Mouse (Mus musculus) ES-E14 (cell line): ENCODE data around the gene Aldh1a1. TPM values are rescaled to one million over a fixed set of nuclear protein-coding genes. Genes with fewer than 3 reads are reported as not detected.

Source experiments
- DNase-seq: peaks from one replicate; pipeline ENCODE4 v3.0.0-alpha.2; 2013; ENCODE audit warnings: low read depth, low spot score
- H3K27ac ChIP-seq: 2 replicates; pipeline ENCODE4 v1.5.1; 2012; ENCODE audit warnings: low read depth, mild to moderate bottlenecking, low read length, moderate library complexity, mixed read lengths; ENCODE audit not compliant: poor library complexity, insufficient read depth, severe bottlenecking
- H3K36me3 ChIP-seq: 2 replicates; pipeline ENCODE4 v1.6.1; 2012; ENCODE audit warnings: mild to moderate bottlenecking, low read length, moderate library complexity, mixed read lengths; ENCODE audit not compliant: control insufficient read depth, poor library complexity, insufficient read depth, severe bottlenecking
- H3K4me1 ChIP-seq, 2 experiments: fragments of 150-350 bp in 1 of 2; sonication (generic) in 1 of 2; 2 replicates each; pipeline ENCODE4 v1.6.1; 2012; ENCODE audit warnings: low read length in 2 of 2, mild to moderate bottlenecking in 1 of 2, mixed read lengths in 1 of 2; ENCODE audit not compliant: control insufficient read depth in 2 of 2, insufficient read depth in 2 of 2, poor library complexity in 1 of 2
- H3K4me3 ChIP-seq, 2 experiments: fragments of 150-350 bp in 1 of 2; sonication (generic) in 1 of 2; 2 replicates each; pipeline ENCODE4 v1.5.1; 2012; ENCODE audit warnings: low read length in 2 of 2, low read depth in 1 of 2, mild to moderate bottlenecking in 1 of 2, mixed read lengths in 1 of 2; ENCODE audit not compliant: insufficient read depth in 1 of 2, poor library complexity in 1 of 2, severe bottlenecking in 1 of 2
- H3K9ac ChIP-seq: 2 replicates; pipeline ENCODE4 v1.6.1; 2012; ENCODE audit warnings: low read depth, mild to moderate bottlenecking, low read length, mixed read lengths; ENCODE audit not compliant: poor library complexity, insufficient read depth, severe bottlenecking
- H3K9me3 ChIP-seq: fragments of 150-350 bp; sonication (generic); 2 replicates; pipeline ENCODE4 v1.6.1; 2012; ENCODE audit warnings: low read depth, mild to moderate bottlenecking, low read length; ENCODE audit not compliant: control insufficient read depth, insufficient read depth
- CHD2 ChIP-seq: IDR thresholded peaks from 2 replicates; pipeline ENCODE4 v1.6.1; 2014; ENCODE audit warnings: mild to moderate bottlenecking, low read depth, low read length, inconsistent platforms
- HCFC1 ChIP-seq: IDR thresholded peaks from 2 replicates; pipeline ENCODE4 v1.6.1; 2012; ENCODE audit warnings: low read length, inconsistent platforms, borderline replicate concordance; ENCODE audit not compliant: insufficient read depth
- MAFK ChIP-seq: IDR thresholded peaks from 2 replicates; pipeline ENCODE4 v1.6.1; 2014; ENCODE audit warnings: mild to moderate bottlenecking, low read depth, low read length, inconsistent platforms; ENCODE audit not compliant: insufficient read depth
- ZC3H11A ChIP-seq: IDR thresholded peaks from 2 replicates; pipeline ENCODE4 v1.6.1; 2012; ENCODE audit warnings: low read depth, mild to moderate bottlenecking, inconsistent platforms, low read length, borderline replicate concordance
- ZNF384 ChIP-seq: IDR thresholded peaks from 2 replicates; pipeline ENCODE4 v1.6.1; 2012; ENCODE audit warnings: low read depth, low read length, inconsistent platforms
- in situ Hi-C, 2 experiments: fragments of 600-800 bp; cut with MboI; formaldehyde crosslinking; loops; one replicate each; pipeline ENCODE4 v1.15.1; 2025; ENCODE audit warnings: low sequenced_read_pairs in 2 of 2, inconsistent platforms in 1 of 2; ENCODE audit not compliant: unreplicated experiment in 2 of 2
- total RNA-seq: library from RNA; depleted of rRNA; stranded (reverse); fragments of 300-350 nt; gene quantifications from 2 replicates; pipeline ENCODE4 v1.2.3, GENCODE M21; 2012

Aldh1a1 gene
- total RNA-seq, 1 experiment: 1.3 TPM

DNA sequence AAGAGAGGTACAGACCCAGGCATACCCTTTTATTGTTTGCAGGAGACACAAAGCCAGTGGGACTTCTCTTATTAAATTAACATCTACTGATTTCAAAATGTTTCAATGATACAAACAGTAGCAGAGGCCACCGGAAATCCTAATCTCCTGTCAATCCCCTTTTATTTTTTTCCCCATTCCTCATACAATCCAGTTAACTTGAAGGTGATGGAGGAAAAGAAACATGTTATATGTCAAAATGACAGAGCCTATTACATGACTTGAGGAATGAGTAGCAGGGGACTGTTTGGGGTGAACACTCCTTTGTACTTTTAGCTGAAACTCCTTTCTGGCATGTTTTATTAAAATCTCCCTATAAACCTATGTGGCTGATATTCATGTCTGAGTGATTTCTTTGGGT lies 51.3 kb downstream of the Aldh1a1 start:
- no peaks in the 10 kb centered on the region for H3K4me1 ChIP-seq
- no peak overlapping the region for H3K27ac ChIP-seq
- H3K4me3 ChIP-seq: no peak overlapping the region
- no peaks in the 10 kb centered on the region for H3K9me3 ChIP-seq
- no peak for DNase-seq
- in situ Hi-C loops: no loop called here
- no peaks in the 10 kb centered on the region for H3K36me3 ChIP-seq
- no peak for TF ChIP-seq HCFC1
- TF ChIP-seq MAFK: no peak
- no peak for TF ChIP-seq ZNF384
- no peak for TF ChIP-seq CHD2
- no peak for TF ChIP-seq ZC3H11A
- H3K9ac ChIP-seq: no peak overlapping the region

- Histone ChIP-seq H3K9me3 (no peaks in the 10 kb centered on the region), H3K27ac (no peak overlapping the region), H3K36me3 (no peaks in the 10 kb centered on the region), H3K4me3 (no peak overlapping the region), H3K9ac (no peak overlapping the region), H3K4me1 (no peaks in the 10 kb centered on the region)
- in situ Hi-C loops: no loop called here
- TF ChIP-seq ZC3H11A (no peak), CHD2 (no peak), HCFC1 (no peak), ZNF384 (no peak), MAFK (no peak)
- DNase-seq: no peak
Observed at GRCm38 (mm10) chr19:20544941-20545340, 52.4 kb downstream of the Aldh1a1 start.

GRCm38 (mm10) chr19:20547025-20547424 lies 54.5 kb downstream of the Aldh1a1 start:
- no peaks in the 10 kb centered on the region for H3K36me3 ChIP-seq
- no peak overlapping the region for H3K4me3 ChIP-seq
- in situ Hi-C loops: no loop called here
- H3K9me3 ChIP-seq: no peaks in the 10 kb centered on the region
- no peak for DNase-seq
- TF ChIP-seq ZNF384: no peak
- no peak for TF ChIP-seq CHD2
- no peak for TF ChIP-seq MAFK
- no peak for TF ChIP-seq ZC3H11A
- no peak for TF ChIP-seq HCFC1
- no peaks in the 10 kb centered on the region for H3K4me1 ChIP-seq
- no peak overlapping the region for H3K27ac ChIP-seq
- H3K9ac ChIP-seq: no peak overlapping the region

DNA sequence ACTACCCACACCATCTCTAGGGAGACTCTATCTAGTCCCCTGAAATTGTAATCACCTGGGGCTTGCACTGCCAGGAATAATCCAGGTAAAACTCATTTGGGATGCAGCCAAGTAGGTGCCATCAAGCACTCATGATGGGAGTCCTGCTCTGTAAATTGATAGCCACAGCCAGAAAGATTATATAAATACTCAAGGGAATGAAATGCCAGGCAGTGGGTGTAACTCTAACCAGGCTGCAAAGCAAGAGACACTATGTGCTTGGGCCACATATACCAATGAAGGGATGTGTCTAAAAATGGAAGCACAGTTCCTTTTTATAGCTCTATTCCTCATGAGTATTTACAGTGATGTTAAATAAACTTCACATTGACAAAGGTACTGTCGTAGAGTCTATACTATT lies 56.9 kb downstream of the Aldh1a1 start:
- no peaks in the 10 kb centered on the region for H3K4me1 ChIP-seq
- TF ChIP-seq CHD2 (no peak), MAFK (no peak), ZC3H11A (no peak), HCFC1 (no peak), ZNF384 (no peak)
- H3K4me3 ChIP-seq: no peak overlapping the region
- H3K27ac ChIP-seq: no peak overlapping the region
- no peaks in the 10 kb centered on the region for H3K36me3 ChIP-seq
- in situ Hi-C loops: no loop called here
- H3K9me3 ChIP-seq: no peaks in the 10 kb centered on the region
- H3K9ac ChIP-seq: no peak overlapping the region
- no peak for DNase-seq

- H3K4me1 ChIP-seq: no peaks in the 10 kb centered on the region
- no peak for DNase-seq
- TF ChIP-seq HCFC1 (no peak), ZC3H11A (no peak), MAFK (no peak), CHD2 (no peak), ZNF384 (no peak)
- no peak overlapping the region for H3K4me3 ChIP-seq
- H3K9me3 ChIP-seq: no peaks in the 10 kb centered on the region
- H3K27ac ChIP-seq: no peak overlapping the region
- H3K36me3 ChIP-seq: no peaks in the 10 kb centered on the region
- no peak overlapping the region for H3K9ac ChIP-seq
- in situ Hi-C loops: no loop called here
Observed at GRCm38 (mm10) chr19:20555365-20555764, 62.9 kb downstream of the Aldh1a1 start.
